Mouse (Mus musculus) neural tube, embryonic 13.5 days (tissue): ENCODE data around the gene Spats2l. TPM values are rescaled to one million over a fixed set of nuclear protein-coding genes. Genes with fewer than 3 reads are reported as not detected.

ENCODE experiments used
- ATAC-seq: fragments of 200-750 bp; cut with Nextera tagmentation; 2 replicates; pipeline ENCODE4 v1.8.0; 2017; ENCODE audit warnings: low read depth, mild to moderate bottlenecking, moderate TSS enrichment, moderate library complexity
- H3K27ac ChIP-seq: fragments of 300-500 bp; sonication (generic); replicated peaks from 2 replicates; pipeline ENCODE4 v1.5.1; 2015; ENCODE audit warnings: moderate library complexity, mild to moderate bottlenecking, inconsistent platforms
- H3K27me3 ChIP-seq: fragments of 300-500 bp; sonication (generic); 2 replicates; pipeline ENCODE4 v1.6.1; 2015; ENCODE audit warnings: mild to moderate bottlenecking, inconsistent platforms
- H3K36me3 ChIP-seq: fragments of 300-500 bp; sonication (generic); 2 replicates; pipeline ENCODE4 v1.6.1; 2015; ENCODE audit warnings: mild to moderate bottlenecking, inconsistent platforms
- H3K4me1 ChIP-seq: fragments of 300-500 bp; sonication (generic); replicated peaks from 2 replicates; pipeline ENCODE4 v1.6.1; 2015; ENCODE audit warnings: inconsistent platforms
- H3K4me2 ChIP-seq: fragments of 300-500 bp; sonication (generic); 2 replicates; pipeline ENCODE4 v1.6.1; 2015; ENCODE audit warnings: inconsistent platforms, mild to moderate bottlenecking, moderate library complexity
- H3K4me3 ChIP-seq: fragments of 300-500 bp; sonication (generic); 2 replicates; pipeline ENCODE4 v1.5.1; 2015; ENCODE audit warnings: mild to moderate bottlenecking, inconsistent platforms
- H3K9ac ChIP-seq: fragments of 300-500 bp; sonication (generic); 2 replicates; pipeline ENCODE4 v1.6.1; 2015; ENCODE audit warnings: moderate library complexity, mild to moderate bottlenecking, inconsistent platforms
- H3K9me3 ChIP-seq: fragments of 300-500 bp; sonication (generic); 2 replicates; pipeline ENCODE4 v1.6.1; 2016; ENCODE audit warnings: inconsistent platforms
- WGBS: fragments of 180-500 bp; shearing (Covaris S2); methylation state at CpG from one replicate; pipeline ENCODE4 v1.1.7; 2015; 5-methylcytosine and 5-hydroxymethylcytosine counted together
- polyA plus RNA-seq: library from polyadenylated mRNA; unstranded; fragments of >200 nt; fragmentation: Nextera tagmentation; extraction: Ambion mirVana; gene quantifications from 2 replicates; pipeline ENCODE4 v1.2.1, GENCODE M21; 2015

The Spats2l gene
- polyA plus RNA-seq, 1 experiment from 2014 or later, result 52.5 TPM

DNA sequence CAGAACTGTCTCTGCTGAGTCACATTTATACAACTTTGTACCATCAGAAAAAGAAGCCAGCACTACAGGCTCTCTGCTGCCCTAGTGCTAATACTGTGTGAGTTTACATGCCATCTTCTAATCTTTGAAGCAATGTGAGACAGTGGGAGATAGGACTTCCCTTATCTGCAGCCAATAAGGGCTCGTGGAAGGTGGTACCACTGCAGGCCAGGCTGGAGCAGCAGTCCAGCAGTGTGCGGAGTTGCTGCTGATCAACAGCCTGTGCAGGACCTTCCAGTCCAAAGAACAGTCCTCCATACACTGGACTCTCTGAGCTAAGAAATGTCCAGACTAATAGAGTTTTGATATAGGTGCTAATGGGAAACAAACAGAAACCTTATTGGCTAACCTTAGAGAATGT, 59.2 kb downstream of the Spats2l start:
- Histone ChIP-seq H3K27me3 (no peaks in the 10 kb centered on the region), H3K27ac (no peak overlapping the region), H3K36me3 (no peaks in the 10 kb centered on the region), H3K4me1 (peaks cover 5% of the 10 kb centered on the region; the same call in 1 of the 2 replicates), H3K4me3 (no peak overlapping the region), H3K4me2 (no peak overlapping the region), H3K9ac (no peak overlapping the region), H3K9me3 (no peaks in the 10 kb centered on the region)
- 90% methylated on average over 2 of the region's 2 CpGs for WGBS
- no peak for ATAC-seq

DNA sequence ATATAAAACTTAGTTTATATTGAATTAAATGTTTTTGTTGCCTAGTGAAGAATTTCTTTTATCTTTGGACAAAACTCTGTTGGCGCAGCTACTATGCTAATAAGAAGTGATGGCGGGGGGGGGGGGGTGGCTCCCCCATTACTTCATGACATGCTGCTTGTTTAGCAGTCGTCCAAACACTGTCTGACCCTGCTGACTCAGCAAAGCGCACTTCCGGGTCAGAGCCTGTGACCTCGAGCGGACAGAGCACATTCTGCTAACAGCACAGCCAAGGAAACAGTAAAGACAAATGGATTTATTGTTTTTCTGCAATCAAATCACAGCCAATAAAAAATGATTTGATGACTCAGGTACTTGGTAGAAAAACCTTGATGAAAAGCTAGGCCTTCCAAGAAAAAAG, 61.2 kb downstream of the Spats2l start:
- 49% methylated on average over 7 of the region's 7 CpGs for WGBS
- Histone ChIP-seq H3K27ac (no peak overlapping the region), H3K4me3 (no peak overlapping the region), H3K4me2 (no peak overlapping the region), H3K27me3 (no peaks in the 10 kb centered on the region), H3K9ac (no peak overlapping the region), H3K36me3 (no peaks in the 10 kb centered on the region), H3K4me1 (peaks cover 5% of the 10 kb centered on the region; the same call in 1 of the 2 replicates), H3K9me3 (no peaks in the 10 kb centered on the region)
- no peak for ATAC-seq

- H3K27me3 ChIP-seq, result no peaks in the 10 kb centered on the region
- 77% methylated on average over 5 of the region's 5 CpGs for WGBS
These were observed 62.8 kb downstream of the Spats2l start for GRCm38 (mm10) chr1:57836686-57837317.

GRCm38 (mm10) chr1:57839863-57840262, 65.9 kb downstream of the Spats2l start:
- H3K4me2 ChIP-seq, result no peak overlapping the region
- ATAC-seq, result no peak
- no peaks in the 10 kb centered on the region for H3K9me3 ChIP-seq
- no peak overlapping the region for H3K9ac ChIP-seq
- H3K36me3 ChIP-seq, result no peaks in the 10 kb centered on the region
- H3K27me3 ChIP-seq, result no peaks in the 10 kb centered on the region
- no peaks in the 10 kb centered on the region for H3K4me1 ChIP-seq
- 87% methylated on average over 6 of the region's 6 CpGs for WGBS
- no peak overlapping the region for H3K4me3 ChIP-seq
- H3K27ac ChIP-seq, result no peak overlapping the region

More at GRCm38 (mm10) chr1:57836686-57837317, 62.8 kb downstream of the Spats2l start:
- no peaks in the 10 kb centered on the region for H3K4me1 ChIP-seq
- H3K4me2 ChIP-seq, result no peak overlapping the region
- no peaks in the 10 kb centered on the region for H3K36me3 ChIP-seq
- H3K4me3 ChIP-seq, result no peak overlapping the region
- ATAC-seq, result no peak
- no peak overlapping the region for H3K9ac ChIP-seq
- no peaks in the 10 kb centered on the region for H3K9me3 ChIP-seq
- no peak overlapping the region for H3K27ac ChIP-seq

GRCm38 (mm10) chr1:57845054-57845722, 71.2 kb downstream of the Spats2l start:
- Histone ChIP-seq H3K9ac (no peak overlapping the region), H3K27me3 (no peaks in the 10 kb centered on the region), H3K9me3 (no peaks in the 10 kb centered on the region), H3K4me3 (no peak overlapping the region), H3K27ac (no peak overlapping the region), H3K4me2 (no peak overlapping the region), H3K36me3 (no peaks in the 10 kb centered on the region), H3K4me1 (peaks cover 29% of the 10 kb centered on the region)
- WGBS, result 83% methylated on average over 9 of the region's 9 CpGs
- no peak for ATAC-seq

DNA sequence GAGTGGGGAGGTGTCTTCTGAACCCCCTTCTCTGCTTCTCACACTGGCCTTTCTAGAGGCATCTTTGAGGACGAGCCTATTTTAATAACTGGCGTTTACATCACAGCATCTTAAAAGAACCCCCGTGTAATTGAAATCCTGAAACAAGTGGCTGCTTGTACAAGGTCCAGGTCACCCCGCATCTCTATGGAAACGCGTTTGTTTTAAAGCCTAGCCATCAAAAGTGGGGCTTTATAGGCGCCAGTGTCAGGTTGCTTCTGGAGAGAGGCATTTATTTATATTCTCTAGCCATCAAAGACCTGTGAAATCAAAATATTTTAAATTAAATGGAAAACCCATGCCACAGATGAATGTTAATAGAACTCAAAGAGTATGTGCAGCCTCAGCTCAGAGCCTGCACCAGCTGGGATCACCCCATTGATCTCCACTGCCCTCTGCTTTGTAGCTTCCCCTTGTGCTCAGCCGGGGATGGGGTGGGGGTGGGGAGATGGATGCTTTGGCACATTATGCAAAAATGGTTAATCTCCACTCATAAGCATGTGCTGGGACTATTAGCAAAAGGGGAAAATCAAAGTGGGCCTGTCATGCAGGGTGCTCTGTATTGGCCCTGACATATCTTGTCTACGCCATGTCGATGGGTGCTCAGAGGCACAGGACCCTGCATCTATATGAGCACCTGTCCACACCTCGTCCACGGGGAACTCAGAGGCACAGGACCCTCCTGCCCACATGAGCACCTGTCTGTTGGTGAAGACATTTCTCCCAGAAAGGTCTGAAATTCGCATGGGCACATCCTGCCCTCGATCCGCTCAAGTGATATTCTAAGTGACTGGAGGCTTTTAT, 73.1 kb downstream of the Spats2l start:
- H3K27ac ChIP-seq, result no peak overlapping the region; the same call in none of the 2 replicates
- no peak overlapping the region for H3K4me2 ChIP-seq
- no peak overlapping the region for H3K9ac ChIP-seq
- no peaks in the 10 kb centered on the region for H3K27me3 ChIP-seq
- WGBS, result 32% methylated on average over 15 of the region's 15 CpGs
- H3K9me3 ChIP-seq, result no peaks in the 10 kb centered on the region
- no peak overlapping the region for H3K4me3 ChIP-seq
- H3K4me1 ChIP-seq, result peaks cover 30% of the 10 kb centered on the region
- no peak for ATAC-seq
- H3K36me3 ChIP-seq, result no peaks in the 10 kb centered on the region

DNA sequence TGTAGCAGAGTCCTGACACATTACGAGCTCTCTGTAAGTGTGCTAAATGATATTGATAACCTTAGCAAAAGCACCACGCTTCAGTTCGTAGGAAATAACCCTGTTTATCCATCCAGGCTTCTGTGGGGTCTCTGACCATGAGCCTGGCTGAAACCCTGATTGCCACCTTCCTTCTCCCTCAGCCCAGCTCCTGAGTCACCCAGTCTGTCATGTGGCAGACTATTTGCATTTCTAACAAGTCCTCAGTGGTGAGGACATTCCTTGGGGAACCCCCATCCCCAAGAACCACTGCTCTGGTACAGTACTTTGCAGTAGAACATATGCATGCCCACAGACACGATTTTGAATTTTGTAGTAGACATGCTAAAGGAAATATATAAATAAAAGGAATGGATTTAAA, 75.1 kb downstream of the Spats2l start:
- H3K27ac ChIP-seq, result no peak overlapping the region
- no peak overlapping the region for H3K4me2 ChIP-seq
- no peak overlapping the region for H3K4me3 ChIP-seq
- H3K27me3 ChIP-seq, result no peaks in the 10 kb centered on the region
- no peaks in the 10 kb centered on the region for H3K9me3 ChIP-seq
- no peaks in the 10 kb centered on the region for H3K36me3 ChIP-seq
- no peak overlapping the region for H3K9ac ChIP-seq
- 85% methylated on average over 4 of the region's 4 CpGs for WGBS
- peaks cover 30% of the 10 kb centered on the region for H3K4me1 ChIP-seq
- no peak for ATAC-seq

GRCm38 (mm10) chr1:57849916-57850315, 76.0 kb downstream of the Spats2l start:
- Histone ChIP-seq H3K9ac (no peak overlapping the region), H3K4me2 (no peak overlapping the region), H3K4me3 (no peak overlapping the region), H3K36me3 (no peaks in the 10 kb centered on the region), H3K27ac (no peak overlapping the region), H3K27me3 (no peaks in the 10 kb centered on the region), H3K4me1 (peaks cover 30% of the 10 kb centered on the region), H3K9me3 (no peaks in the 10 kb centered on the region)
- ATAC-seq, result 0 out of 2 replicates have a peak, but pooled peaks have one; percentile 34
- WGBS, result 50% methylated on average over 3 of the region's 3 CpGs

DNA sequence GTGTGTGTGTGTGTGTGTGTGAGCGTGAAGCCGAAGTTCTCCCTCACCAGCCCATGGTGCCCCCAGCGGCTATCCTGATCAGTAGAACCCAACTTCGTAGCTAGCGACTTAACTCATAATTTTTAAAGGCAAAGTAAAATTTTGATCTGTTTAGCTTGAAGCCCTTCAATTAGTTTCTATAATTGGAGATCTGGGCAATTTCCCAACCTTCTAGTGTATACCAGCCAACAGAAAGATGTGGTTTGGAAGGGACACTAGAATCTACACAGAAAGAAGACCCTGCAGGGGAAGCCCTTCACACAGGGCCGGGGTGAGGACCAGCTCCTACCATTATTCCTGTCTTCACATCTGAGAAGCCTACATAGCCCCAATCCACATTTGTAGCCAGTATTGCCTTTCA, 77.9 kb downstream of the Spats2l start:
- no peak overlapping the region for H3K4me3 ChIP-seq
- H3K9me3 ChIP-seq, result no peaks in the 10 kb centered on the region
- H3K4me2 ChIP-seq, result no peak overlapping the region
- H3K4me1 ChIP-seq, result peaks cover 21% of the 10 kb centered on the region
- H3K27me3 ChIP-seq, result no peaks in the 10 kb centered on the region
- H3K36me3 ChIP-seq, result no peaks in the 10 kb centered on the region
- WGBS, result 94% methylated on average over 6 of the region's 6 CpGs
- no peak overlapping the region for H3K9ac ChIP-seq
- no peak for ATAC-seq
- no peak overlapping the region for H3K27ac ChIP-seq

DNA sequence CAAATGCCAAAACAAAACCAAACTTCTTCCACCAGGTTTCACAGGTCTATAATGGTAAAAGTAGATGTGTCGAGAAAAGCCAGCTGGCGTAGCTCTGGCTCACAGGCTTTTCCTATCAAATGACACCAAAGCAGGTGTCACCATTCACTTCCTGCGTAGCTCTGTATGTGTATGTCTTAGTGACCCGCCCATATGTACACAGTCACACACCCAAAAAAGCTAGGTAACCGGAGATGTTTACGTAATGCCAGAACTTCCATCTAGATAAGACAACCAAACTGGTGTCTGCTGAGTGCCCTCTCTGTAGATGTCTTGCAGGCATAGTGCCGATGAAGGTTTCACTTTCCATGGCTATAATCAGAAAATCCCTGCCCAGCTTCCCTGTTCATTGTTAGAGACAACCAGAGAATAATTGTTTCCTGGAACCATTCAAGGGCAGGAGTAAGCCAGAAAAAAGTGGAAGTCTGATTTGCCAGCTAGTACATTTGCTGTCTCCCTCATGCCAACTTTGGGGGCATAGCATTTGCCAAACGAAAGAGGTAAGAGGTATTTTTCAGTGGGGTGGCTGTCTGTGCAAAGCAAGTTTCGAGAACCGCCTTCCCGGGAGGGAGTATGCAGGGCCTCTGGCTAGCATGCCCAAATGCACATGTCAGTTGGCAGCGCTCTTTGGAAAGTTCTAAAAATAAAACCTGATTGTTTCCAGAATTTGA, 78.8 kb downstream of the Spats2l start:
- Histone ChIP-seq H3K4me1 (peaks cover 15% of the 10 kb centered on the region), H3K36me3 (no peaks in the 10 kb centered on the region), H3K9ac (no peak overlapping the region), H3K4me2 (no peak overlapping the region), H3K4me3 (no peak overlapping the region), H3K9me3 (no peaks in the 10 kb centered on the region), H3K27me3 (no peaks in the 10 kb centered on the region), H3K27ac (no peak overlapping the region)
- ATAC-seq, result no peak
- 88% methylated on average over 12 of the region's 12 CpGs for WGBS

GRCm38 (mm10) chr1:57857799-57858198, 83.8 kb downstream of the Spats2l start:
- Histone ChIP-seq H3K9ac (no peak overlapping the region), H3K27me3 (no peaks in the 10 kb centered on the region), H3K27ac (no peak overlapping the region), H3K36me3 (no peaks in the 10 kb centered on the region), H3K4me1 (peaks cover 19% of the 10 kb centered on the region), H3K9me3 (no peaks in the 10 kb centered on the region), H3K4me3 (no peak overlapping the region), H3K4me2 (no peak overlapping the region)
- 29% methylated on average over 5 of the region's 5 CpGs for WGBS
- no peak for ATAC-seq
